Mouse (Mus musculus) B cell, adult 67 days (primary cell): ENCODE measurements around the gene Cep135. TPM values are rescaled to one million over a fixed set of nuclear protein-coding genes. Genes with fewer than 3 reads are reported as not detected.

Experiments
- total RNA-seq, 2 experiments: library from RNA; stranded (reverse); gene quantifications; 4 replicates each; pipeline ENCODE4 v1.2.4; 2023

The Cep135 gene
- 10 to 100 TPM; 24.6 to 25.0 TPM for total RNA-seq

GRCm38 (mm10) chr5:76588551-76589283 lies at the start of gene Cep135:
TSS of gene Cep135 (plus strand) at chr5:76588698.

GRCm38 (mm10) chr5:76656212-76656611 lies 67.7 kb downstream of the Cep135 start, which contains the start of gene C530008M17Rik:
TSS of gene C530008M17Rik (plus strand) at chr5:76656512.

Other genes with a start within 250 kb of the Cep135 start
- gene Nmu, start 224.9 kb upstream of the Cep135 start, total RNA-seq, result not detected
- gene Gm7271, start 104.7 kb upstream of the Cep135 start, total RNA-seq, result not detected
- 10 to 100 TPM; 56.8 to 69.3 TPM for gene Exoc1, start 59.4 kb upstream of the Cep135 start, total RNA-seq
- under 1 TPM; 0.29 to 0.42 TPM for gene C530008M17Rik, start 67.8 kb downstream of the Cep135 start, total RNA-seq